Mouse (Mus musculus): ENCODE measurements around the gene Gfm1.

The Gfm1 gene

DNA sequence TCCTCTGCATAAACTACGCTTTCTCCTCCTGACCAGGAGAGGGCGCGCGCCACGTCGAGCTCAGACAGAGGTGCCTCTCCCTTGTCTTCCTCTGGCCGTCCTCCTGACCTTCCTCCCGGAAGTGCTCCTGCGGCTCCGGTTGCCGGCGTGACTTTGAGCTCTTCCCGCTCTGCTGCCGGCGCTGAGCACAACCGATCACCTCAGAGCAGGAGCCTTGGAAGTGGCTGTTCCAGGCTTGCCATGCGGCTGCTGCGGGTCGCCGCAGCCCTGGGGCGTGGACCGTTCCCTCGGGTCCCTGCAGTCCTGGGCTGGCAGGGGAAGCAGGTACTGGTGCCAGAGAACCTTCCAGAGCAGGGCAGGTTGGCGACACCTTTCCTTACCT, at the start of gene Gfm1:
Gene Gfm1, plus strand, starts transcription at position 98 of the 382 bp plus-strand sequence.
- CTCF ChIA-PET, result interaction anchor here (0.6 to 1.5 kb wide), 3 partner anchors 85 to 640 kb away, joined by 5 to 14 read pairs (median 6); partner anchors contain the start of gene Rarres1

- CTCF ChIA-PET, result interaction anchor here (0.5 to 1.5 kb wide), 4 partner anchors 86 to 640 kb away, joined by 3 to 14 read pairs (median 6); partner anchors contain the start of gene Rarres1
Measured at GRCm38 (mm10) chr3:67429338-67429998, 428 bp upstream of the Gfm1 start.

DNA sequence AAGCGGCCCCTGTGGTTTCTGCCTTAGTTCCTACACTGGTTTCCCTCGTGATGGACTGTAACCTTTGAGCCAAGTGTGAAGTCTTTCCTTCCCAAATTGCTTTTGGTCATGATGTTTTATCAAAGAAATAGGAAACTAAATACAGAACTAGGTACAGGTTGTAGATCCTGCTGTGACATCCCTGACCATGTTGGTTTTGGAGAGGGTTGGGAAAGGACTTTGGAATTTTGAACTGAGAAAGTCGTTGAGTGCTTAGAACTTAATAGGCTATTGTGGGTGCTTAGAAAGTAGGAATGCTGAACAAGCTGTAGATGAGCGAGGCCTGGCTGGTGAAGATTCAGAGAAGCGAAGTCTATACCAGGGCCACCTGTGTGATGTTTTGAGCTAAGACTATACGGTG, 4.1 kb downstream of the Gfm1 start:
- CTCF ChIA-PET, result no interaction called here

DNA sequence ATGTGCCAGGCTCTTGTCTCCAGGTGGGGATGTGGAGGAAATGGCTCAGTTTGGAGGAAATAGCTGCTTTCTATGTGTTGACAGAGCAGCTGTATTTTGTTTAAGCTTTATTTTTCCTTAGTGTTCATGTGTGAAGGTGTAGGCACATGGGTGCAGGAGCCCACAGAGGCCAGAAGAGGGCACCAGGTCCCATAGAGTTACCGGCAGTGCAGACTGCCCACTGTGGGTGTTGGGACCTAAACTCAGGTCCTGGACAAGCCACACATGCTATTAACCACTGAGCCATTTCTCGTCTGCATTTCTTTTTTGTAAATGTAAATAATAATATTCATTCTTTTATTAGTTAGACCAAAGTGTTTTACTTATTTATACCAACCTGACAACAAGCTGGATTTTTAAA, 17.2 kb downstream of the Gfm1 start:
- CTCF ChIA-PET, result no interaction called here

DNA sequence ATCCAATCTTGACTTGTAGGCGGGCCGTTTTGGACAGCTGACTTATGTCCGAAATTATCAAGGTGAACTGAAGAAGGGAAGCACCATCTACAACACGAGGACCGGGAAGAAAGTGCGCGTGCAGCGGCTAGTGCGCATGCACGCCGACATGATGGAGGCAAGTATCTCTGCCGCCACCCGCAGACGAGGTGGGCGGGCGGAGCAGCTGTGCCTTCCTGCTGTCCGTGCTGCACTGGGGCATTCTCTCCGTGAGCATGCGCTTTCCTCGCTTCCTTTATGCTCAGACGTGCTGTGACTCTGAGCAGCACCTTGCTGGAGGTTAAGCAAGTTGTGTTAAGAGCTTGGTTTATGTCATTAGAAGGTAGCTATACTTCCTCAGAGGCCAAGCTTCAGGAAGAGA, 19.8 kb downstream of the Gfm1 start:
- CTCF ChIA-PET, result no interaction called here

DNA sequence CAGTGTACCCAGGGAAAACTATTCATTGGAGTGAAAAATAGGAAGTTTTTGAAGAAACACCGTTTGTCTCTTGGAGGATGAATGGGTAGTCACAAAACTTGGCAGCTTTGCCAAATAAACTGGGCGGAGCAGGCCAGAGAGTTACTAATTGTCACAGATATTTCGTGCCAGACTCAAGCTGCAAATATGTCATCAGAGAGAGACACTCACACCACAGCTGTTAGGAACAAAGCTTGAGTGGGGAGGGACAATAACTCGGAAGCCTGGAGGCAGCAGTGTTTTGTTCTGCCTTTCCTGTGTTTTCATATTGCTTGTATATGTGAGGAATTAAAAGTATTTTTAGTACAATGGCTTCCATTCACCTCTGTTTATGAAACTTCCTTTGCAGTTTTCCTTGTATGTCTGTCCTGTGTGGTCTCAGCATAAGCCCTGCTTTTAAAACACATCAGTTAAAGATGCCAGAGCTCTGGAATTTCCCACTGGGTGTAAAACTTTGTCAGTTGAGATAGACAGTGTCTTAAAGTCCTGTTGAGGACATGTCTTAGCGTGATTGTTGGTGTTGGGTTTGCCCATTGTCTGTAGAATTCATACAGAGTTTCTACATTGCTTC, 20.8 kb downstream of the Gfm1 start:
- CTCF ChIA-PET, result no interaction called here

DNA sequence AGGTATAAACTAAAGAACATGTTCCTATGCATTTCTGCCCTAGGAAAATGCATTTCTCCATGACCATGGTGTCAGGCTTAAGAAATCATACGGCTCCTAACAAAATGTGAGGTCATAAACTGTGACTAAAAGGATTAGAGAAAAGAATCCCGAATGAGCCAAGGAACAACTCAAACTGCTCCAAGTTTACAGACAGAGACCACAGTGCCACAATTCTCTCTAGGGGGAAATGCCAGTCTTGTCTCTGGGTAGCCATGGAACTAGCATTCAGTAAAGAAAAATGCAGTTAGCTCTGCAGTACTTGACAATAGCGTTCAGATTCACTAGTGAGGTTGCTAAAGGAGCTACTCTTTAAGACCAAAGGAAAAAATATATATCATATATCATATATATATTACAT, 30.0 kb downstream of the Gfm1 start:
- CTCF ChIA-PET, result no interaction called here

- CTCF ChIA-PET, result no interaction called here
Measured at GRCm38 (mm10) chr3:67462015-67462414, 32.1 kb downstream of the Gfm1 start.

DNA sequence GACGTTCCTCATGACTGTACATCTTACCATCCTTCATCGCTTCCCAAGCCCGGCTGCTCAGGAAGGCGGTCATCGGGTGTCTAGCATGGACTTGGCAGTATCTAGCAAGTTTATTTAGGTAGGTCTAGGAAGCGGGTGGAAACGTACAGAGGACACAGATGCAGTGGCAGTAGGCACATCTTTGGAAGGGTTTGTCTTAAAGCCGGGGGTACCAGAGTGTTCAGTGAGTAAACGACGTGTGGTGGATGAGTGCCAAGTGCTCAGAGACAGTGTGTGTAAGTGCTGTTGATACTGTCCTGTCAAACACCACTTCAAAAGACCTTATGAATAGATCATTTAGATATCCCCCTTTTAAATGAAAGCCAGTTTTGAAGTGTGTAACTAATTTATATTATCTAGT, 32.7 kb downstream of the Gfm1 start:
- CTCF ChIA-PET, result no interaction called here

DNA sequence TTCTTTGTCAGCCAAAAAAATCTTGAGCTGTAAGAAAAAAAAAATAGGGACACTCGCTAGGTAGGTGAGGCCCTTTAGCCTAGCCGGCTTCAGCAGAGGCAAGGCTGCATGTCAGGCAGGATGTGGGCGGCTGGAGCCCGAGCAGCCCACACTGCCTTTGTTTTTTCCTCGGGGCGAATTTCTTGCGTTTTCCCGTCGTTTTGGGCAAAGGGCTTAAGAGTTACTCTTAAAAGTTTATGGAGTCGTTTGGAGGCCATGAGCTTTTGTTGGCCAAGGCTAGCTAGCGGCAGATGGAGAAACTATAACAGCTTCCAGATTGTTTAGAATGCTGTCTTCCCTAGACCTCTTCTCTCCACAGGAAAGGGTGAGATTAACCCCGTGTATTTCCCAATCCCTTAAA, 33.1 kb downstream of the Gfm1 start:
- CTCF ChIA-PET, result interaction anchor here (0.5 kb wide), 1 partner anchor 1532 kb away, joined by 4 read pairs; no protein-coding TSS in a partner anchor

DNA sequence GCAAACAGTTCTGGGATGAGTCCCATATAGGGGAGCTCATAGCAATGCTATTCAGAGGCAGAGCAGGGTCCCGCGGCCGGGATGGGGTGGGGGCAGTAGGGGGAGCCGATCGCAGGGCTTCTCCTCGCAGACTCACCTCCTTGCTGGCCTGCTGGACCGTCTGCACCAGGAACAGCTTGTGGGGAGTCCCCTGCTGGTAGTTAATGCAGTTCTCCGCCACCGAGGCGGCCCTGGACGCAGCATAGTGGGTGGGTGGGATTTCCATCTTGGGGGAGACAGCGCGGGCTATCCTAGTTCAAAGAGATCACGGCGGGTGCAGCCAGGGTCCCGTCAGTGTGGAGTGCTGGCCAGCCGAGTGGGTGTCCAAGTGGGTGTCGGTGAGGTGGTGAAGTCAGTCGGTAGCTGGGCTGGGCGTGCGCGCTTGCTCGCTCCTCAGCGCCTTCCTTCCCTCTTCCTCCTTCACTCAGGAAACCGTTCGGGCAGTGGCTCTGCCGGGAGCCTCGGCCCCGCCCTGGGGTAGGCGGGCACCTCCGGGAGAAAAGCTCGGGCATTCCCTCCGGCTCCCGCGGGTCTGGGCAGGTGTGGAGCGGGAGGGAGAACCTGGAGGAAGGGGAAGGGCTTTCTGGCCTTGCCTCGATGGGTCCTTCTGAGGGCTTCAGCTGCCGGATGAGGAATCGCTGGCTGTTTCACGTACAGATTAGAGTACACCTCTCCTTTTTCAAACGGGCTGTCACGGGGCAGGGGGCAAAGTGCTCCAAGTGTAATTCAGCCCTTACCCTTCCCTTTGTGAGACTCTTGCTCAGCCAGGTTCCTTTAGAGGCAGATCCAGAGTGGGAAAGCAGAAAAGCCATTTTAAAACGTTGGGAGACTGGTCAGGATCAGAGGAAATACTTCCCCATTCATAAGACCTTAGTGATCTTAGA, 33.8 kb downstream of the Gfm1 start, which contains the start of gene Lxn:
Gene Lxn, minus strand, starts transcription at position 477 of the 923 bp plus-strand sequence.
- CTCF ChIA-PET, result interaction anchor here (0.5 kb wide), 1 partner anchor 1533 kb away, joined by 4 read pairs; no protein-coding TSS in a partner anchor

GRCm38 (mm10) chr3:67466576-67466975, 36.7 kb downstream of the Gfm1 start:
- CTCF ChIA-PET, result no interaction called here

GRCm38 (mm10) chr3:67467281-67467680, 37.4 kb downstream of the Gfm1 start:
- CTCF ChIA-PET, result no interaction called here

- CTCF ChIA-PET, result no interaction called here
Measured at GRCm38 (mm10) chr3:67471408-67472127, 41.7 kb downstream of the Gfm1 start.

DNA sequence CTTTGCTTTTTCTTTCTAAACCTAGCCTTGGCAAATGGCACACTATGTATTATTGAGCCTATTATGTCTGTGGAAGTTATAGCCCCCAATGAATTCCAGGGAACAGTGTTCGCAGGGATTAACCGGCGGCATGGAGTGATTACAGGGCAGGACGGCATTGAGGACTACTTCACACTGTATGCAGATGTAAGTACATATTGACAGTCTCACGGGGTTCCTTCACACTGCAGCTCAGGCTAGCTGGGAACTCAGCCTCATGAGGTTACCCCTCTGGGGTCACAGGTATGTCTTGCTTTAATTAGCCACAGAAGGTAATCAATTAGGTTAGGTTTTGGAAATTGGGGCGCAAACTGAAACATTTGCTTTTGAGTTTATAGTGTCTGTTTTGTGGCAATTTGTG, 43.5 kb downstream of the Gfm1 start:
- CTCF ChIA-PET, result no interaction called here

GRCm38 (mm10) chr3:67479806-67480205, 49.9 kb downstream of the Gfm1 start:
- CTCF ChIA-PET, result no interaction called here

DNA sequence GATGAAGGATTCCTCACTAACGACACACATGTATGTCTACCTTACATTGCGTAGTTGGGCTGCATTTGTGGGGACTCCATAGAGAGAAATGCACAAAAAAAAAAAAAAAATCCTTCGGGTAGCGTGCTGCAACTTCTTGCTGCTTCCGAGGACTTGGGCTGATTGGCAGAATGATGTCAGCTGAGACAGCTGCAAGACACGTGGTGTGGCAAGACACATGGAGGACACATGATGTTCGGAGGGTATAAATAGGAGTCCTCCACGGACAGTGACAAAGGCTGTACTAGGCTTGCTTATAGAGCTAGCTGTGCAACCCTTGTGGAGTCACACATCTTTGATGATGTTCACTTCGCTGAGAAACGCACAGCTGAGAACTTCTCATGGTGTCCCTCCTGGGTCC, 52.5 kb downstream of the Gfm1 start:
- CTCF ChIA-PET, result no interaction called here

GRCm38 (mm10) chr3:67485233-67485632, 55.3 kb downstream of the Gfm1 start:
- CTCF ChIA-PET, result no interaction called here

DNA sequence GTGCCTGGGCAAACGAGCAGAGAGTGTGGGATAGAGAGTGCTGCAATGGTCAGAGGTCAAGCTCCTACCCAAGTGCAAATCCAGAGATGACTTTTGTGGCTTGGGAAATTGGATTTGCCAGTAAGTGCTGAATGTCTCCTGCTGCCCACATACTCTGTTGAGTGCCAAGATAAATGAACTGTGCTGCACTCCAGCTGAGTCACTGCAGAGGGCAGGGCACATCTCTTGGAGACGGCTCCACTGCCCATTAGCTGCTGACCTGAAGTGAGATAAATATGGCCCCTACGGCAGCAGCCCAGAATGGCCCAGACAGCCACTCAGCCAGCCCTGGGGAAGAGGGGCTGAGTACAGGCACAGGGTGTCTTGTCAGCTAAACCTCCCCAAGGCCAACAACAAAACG, 60.3 kb downstream of the Gfm1 start:
- CTCF ChIA-PET, result no interaction called here

DNA sequence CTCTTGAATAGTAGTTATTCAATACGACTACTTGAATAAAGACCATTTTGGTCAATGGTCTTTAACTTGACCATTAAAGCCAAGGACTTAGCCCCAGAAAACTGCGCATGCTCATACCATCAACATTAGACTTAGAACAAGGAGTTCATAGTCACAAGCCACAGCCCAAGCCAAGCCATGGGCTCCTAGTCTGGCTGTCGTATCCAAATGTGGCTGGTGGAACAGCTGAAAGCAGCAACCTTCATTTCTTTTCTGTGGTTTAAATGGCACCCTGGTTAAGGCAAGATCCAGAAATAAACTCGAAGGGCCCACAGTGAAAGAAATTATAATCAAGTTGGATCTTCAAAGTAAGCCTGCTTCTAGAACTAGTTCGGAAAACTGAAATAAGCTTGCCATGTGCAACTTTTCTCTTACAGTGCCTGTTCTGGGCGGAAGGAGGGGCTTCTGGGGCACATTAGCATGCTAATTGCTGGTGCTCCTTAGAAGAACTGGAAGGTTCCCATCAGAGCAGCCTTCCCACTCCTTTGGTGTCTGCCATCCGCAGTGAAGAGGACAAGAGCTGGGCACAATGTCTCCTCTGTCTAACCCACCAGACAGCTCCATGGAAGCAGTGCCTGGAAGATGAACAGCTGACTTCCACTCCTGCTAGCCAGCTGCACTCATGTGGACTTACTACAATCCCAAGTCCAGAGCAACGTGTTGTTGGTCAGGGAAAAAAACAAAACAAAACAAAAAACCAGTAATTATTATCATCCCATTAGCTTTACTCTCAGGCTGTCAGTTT, 62.4 kb downstream of the Gfm1 start:
- CTCF ChIA-PET, result no interaction called here

DNA sequence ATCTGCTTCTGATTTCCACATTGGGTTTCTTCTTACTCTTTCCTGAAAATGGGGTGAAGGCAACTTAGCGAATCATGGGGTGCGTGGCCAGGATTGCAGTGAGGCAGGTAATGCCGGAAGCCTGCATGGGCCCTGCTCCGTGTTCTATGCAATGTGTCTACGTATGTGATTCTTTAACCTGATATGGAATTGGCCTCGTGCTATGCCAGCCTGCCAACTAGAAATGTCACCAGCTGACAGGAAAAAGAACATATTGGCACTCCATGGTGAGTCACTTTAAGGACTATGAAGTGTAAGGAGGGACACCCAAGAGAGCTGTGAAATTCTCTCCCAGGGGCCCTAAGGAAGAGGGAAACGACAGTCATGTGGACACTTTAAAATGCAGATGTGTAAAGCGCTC, 63.2 kb downstream of the Gfm1 start:
- CTCF ChIA-PET, result no interaction called here

All from spleen, embryonic (tissue).